Mouse (Mus musculus): ENCODE results near the gene Col25a1. TPM values are rescaled to one million over a fixed set of nuclear protein-coding genes. Genes with fewer than 3 reads are reported as not detected.

Col25a1 gene
- total and polyA plus RNA-seq, 2 experiments from 2014 or later, result 10.6 to 28.0 TPM

GRCm38 (mm10) chr3:130440689-130441088 lies 309.4 kb downstream of the Col25a1 start:
- TF ChIP-seq CTCF (IDR thresholded peaks at IDR 0.05), result no peak
- Histone ChIP-seq H3K4me3 (ENCODE audit: low read depth, low read length) (no peak overlapping the region), H3K9ac (replicated peaks; ENCODE audit: low read length, poor library complexity, severe bottlenecking) (no peak overlapping the region), H3K4me1 (ENCODE audit: insufficient read depth, low read length) (no peaks in the 10 kb centered on the region), H3K36me3 (ENCODE audit: insufficient read depth, low read length) (no peaks in the 10 kb centered on the region), H3K27me3 (ENCODE audit: insufficient read depth, low read length) (no peaks in the 10 kb centered on the region), H3K27ac (ENCODE audit: low read depth, low read length) (no peak overlapping the region), H3K4me2 (ENCODE audit: low read depth, low read length, poor library complexity, severe bottlenecking) (no peak overlapping the region), H3K9me3 (ENCODE audit: low read length) (no peaks in the 10 kb centered on the region)
- ATAC-seq (ENCODE audit: low FRiP score) (no peak), DNase-seq (ENCODE audit: low spot score) (no peak)
- 82% methylated on average over 12 of the region's 12 CpGs for WGBS

GRCm38 (mm10) chr3:130443842-130444627 lies 312.7 kb downstream of the Col25a1 start:
- no peak for TF ChIP-seq CTCF (IDR thresholded peaks at IDR 0.05)
- WGBS, result 45% methylated on average over 13 of the region's 13 CpGs
- Histone ChIP-seq H3K4me2 (ENCODE audit: low read depth, low read length, poor library complexity, severe bottlenecking) (no peak overlapping the region), H3K27ac (ENCODE audit: low read depth, low read length) (0 out of 2 replicates have a peak overlapping the region, but pooled peaks have one; percentile 6), H3K36me3 (ENCODE audit: insufficient read depth, low read length) (no peaks in the 10 kb centered on the region), H3K4me3 (ENCODE audit: low read depth, low read length) (no peak overlapping the region), H3K9ac (replicated peaks; ENCODE audit: low read length, poor library complexity, severe bottlenecking) (no peak overlapping the region), H3K9me3 (ENCODE audit: low read length) (no peaks in the 10 kb centered on the region), H3K27me3 (ENCODE audit: insufficient read depth, low read length) (no peaks in the 10 kb centered on the region), H3K4me1 (ENCODE audit: insufficient read depth, low read length) (no peaks in the 10 kb centered on the region)
- ATAC-seq (ENCODE audit: low FRiP score) (no peak), DNase-seq (ENCODE audit: low spot score) (peak; percentile 6)

DNA sequence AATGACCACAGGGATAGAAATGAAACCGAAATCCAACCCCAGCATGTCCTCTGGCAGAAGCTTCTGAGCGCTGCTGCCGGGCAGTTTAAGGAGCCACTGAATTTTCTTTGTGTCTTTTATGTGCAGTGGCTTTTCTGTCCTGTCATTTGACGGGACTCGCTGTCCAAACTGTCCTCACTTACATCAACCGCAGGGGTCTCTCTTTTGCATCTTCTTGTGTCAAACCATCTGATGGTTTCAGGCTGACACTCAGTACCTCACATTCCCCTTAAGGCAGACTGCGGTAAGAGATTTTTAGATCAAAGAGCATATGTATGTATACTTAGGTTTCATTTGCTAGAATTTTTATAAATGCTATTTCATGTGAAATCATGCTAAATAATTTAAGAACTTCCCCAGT lies 318.6 kb downstream of the Col25a1 start:
- H3K27ac ChIP-seq (ENCODE audit: low read depth, low read length), result no peak overlapping the region
- no peaks in the 10 kb centered on the region for H3K27me3 ChIP-seq (ENCODE audit: insufficient read depth, low read length)
- H3K36me3 ChIP-seq (ENCODE audit: insufficient read depth, low read length), result no peaks in the 10 kb centered on the region
- no peak overlapping the region for H3K4me3 ChIP-seq (ENCODE audit: low read depth, low read length)
- no peaks in the 10 kb centered on the region for H3K4me1 ChIP-seq (ENCODE audit: insufficient read depth, low read length)
- H3K9ac ChIP-seq (replicated peaks; ENCODE audit: low read length, poor library complexity, severe bottlenecking), result no peak overlapping the region
- H3K9me3 ChIP-seq (ENCODE audit: low read length), result no peaks in the 10 kb centered on the region
- ATAC-seq (ENCODE audit: low FRiP score) (no peak), DNase-seq (ENCODE audit: low spot score) (peak; percentile 8)
- TF ChIP-seq CTCF (IDR thresholded peaks at IDR 0.05), result no peak; the same call in 1 of the 2 replicates
- WGBS, result 25% methylated on average over 7 of the region's 7 CpGs
- no peak overlapping the region for H3K4me2 ChIP-seq (ENCODE audit: low read depth, low read length, poor library complexity, severe bottlenecking)

DNA sequence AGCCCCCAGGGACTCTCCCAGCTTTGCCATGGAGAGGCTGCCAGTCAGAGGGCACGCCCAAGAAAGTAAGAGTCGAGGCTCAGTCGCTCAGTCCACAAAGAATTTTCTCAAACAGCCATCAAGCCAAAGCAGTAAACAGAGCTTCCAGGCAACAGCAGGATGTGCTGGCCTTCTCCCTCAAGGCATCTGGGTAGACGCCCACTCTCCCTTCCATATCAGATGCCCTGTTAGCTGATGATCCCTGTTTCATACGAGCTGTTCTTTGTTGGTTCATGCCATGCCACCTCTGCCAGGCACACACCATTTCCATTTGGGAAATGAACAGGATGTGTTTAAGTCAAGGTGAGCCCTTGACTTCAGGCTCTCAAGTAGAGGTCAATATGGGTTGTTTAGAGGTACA lies 334.1 kb downstream of the Col25a1 start:
- 91% methylated on average over 5 of the region's 5 CpGs for WGBS
- no peak overlapping the region for H3K27ac ChIP-seq (ENCODE audit: low read depth, low read length)
- TF ChIP-seq CTCF (IDR thresholded peaks at IDR 0.05), result no peak
- H3K4me3 ChIP-seq (ENCODE audit: low read depth, low read length), result no peak overlapping the region
- H3K9me3 ChIP-seq (ENCODE audit: low read length), result peaks cover 4% of the 10 kb centered on the region; the same call in 1 of the 2 replicates
- ATAC-seq (ENCODE audit: low FRiP score) (no peak), DNase-seq (ENCODE audit: low spot score) (no peak)
- no peak overlapping the region for H3K9ac ChIP-seq (replicated peaks; ENCODE audit: low read length, poor library complexity, severe bottlenecking)
- no peaks in the 10 kb centered on the region for H3K36me3 ChIP-seq (ENCODE audit: insufficient read depth, low read length)
- H3K27me3 ChIP-seq (ENCODE audit: insufficient read depth, low read length), result no peaks in the 10 kb centered on the region
- no peak overlapping the region for H3K4me2 ChIP-seq (ENCODE audit: low read depth, low read length, poor library complexity, severe bottlenecking)
- H3K4me1 ChIP-seq (ENCODE audit: insufficient read depth, low read length), result no peaks in the 10 kb centered on the region

- no peak overlapping the region for H3K4me2 ChIP-seq (ENCODE audit: low read depth, low read length, poor library complexity, severe bottlenecking)
- H3K27me3 ChIP-seq (ENCODE audit: insufficient read depth, low read length), result no peaks in the 10 kb centered on the region
- ATAC-seq (ENCODE audit: low FRiP score), result no peak
- no peaks in the 10 kb centered on the region for H3K4me1 ChIP-seq (ENCODE audit: insufficient read depth, low read length)
- H3K9ac ChIP-seq (replicated peaks; ENCODE audit: low read length, poor library complexity, severe bottlenecking), result no peak overlapping the region
- no peak overlapping the region for H3K4me3 ChIP-seq (ENCODE audit: low read depth, low read length)
- H3K9me3 ChIP-seq (ENCODE audit: low read length), result no peaks in the 10 kb centered on the region
- no peaks in the 10 kb centered on the region for H3K36me3 ChIP-seq (ENCODE audit: insufficient read depth, low read length)
- WGBS, result 84% methylated on average over 4 of the region's 4 CpGs
- no peak overlapping the region for H3K27ac ChIP-seq (ENCODE audit: low read depth, low read length)
- no peak for TF ChIP-seq CTCF (IDR thresholded peaks at IDR 0.05)
- no peak for DNase-seq (ENCODE audit: low spot score)
Measured at GRCm38 (mm10) chr3:130473211-130473768, 342.0 kb downstream of the Col25a1 start.

GRCm38 (mm10) chr3:130473970-130474369 lies 342.7 kb downstream of the Col25a1 start:
- no peak for TF ChIP-seq CTCF (IDR thresholded peaks at IDR 0.05)
- Histone ChIP-seq H3K4me1 (ENCODE audit: insufficient read depth, low read length) (no peaks in the 10 kb centered on the region), H3K9me3 (ENCODE audit: low read length) (no peaks in the 10 kb centered on the region), H3K4me3 (ENCODE audit: low read depth, low read length) (no peak overlapping the region), H3K36me3 (ENCODE audit: insufficient read depth, low read length) (no peaks in the 10 kb centered on the region), H3K9ac (replicated peaks; ENCODE audit: low read length, poor library complexity, severe bottlenecking) (no peak overlapping the region), H3K27ac (ENCODE audit: low read depth, low read length) (no peak overlapping the region), H3K4me2 (ENCODE audit: low read depth, low read length, poor library complexity, severe bottlenecking) (no peak overlapping the region), H3K27me3 (ENCODE audit: insufficient read depth, low read length) (no peaks in the 10 kb centered on the region)
- ATAC-seq (ENCODE audit: low FRiP score) (no peak), DNase-seq (ENCODE audit: low spot score) (no peak)
- 91% methylated on average over 7 of the region's 7 CpGs for WGBS
